Mouse (Mus musculus) erythroblast, adult 5-6 weeks (primary cell): ENCODE data around the gene Supt4a. TPM values are rescaled to one million over a fixed set of nuclear protein-coding genes. Genes with fewer than 3 reads are reported as not detected.

ENCODE experiments used
- ATAC-seq: replicated peaks from 2 replicates; pipeline ENCODE4 v1.8.0; 2016; ENCODE audit warnings: moderate number of reproducible peaks, mild to moderate bottlenecking, moderate TSS enrichment, inconsistent platforms; ENCODE audit not compliant: poor library complexity, low FRiP score, severe bottlenecking
- total RNA-seq, 2 experiments: library from RNA; stranded (forward) in 1 of 2; stranded (reverse) in 1 of 2; fragments of 150-400 nt in 1 of 2; fragments of 200-764, 138-1000 nt in 1 of 2; gene quantifications; 2 replicates each; pipeline versions ENCODE4 v1.2.3 to v1.2.4; 2015 to 2017; ENCODE audit warnings: low replicate concordance in 2 of 2

Supt4a gene
- total RNA-seq, 2 experiments from 2014 or later, result 103 to 166 TPM

GRCm38 (mm10) chr11:87722168-87722567 is 15.2 kb upstream of the Supt4a start:
- no peak for ATAC-seq

DNA sequence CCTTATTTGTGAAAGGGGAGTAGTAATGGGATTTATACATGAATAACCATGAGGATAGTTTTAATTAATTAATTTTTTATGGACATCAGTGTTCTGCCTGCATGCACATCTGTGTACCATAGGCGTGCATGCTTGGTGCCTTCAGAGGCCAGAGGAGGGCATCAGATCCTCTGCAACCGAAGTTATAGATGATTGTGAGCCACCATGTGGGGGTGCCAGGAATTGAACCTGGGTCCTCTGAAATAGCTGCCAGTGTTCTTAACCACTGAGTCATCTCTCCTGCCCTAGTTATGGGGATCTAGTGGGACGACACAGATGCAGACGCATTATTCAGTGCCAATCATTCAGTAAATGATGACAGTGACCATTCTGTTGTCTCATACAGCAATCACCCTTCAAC is 14.5 kb upstream of the Supt4a start:
- no peak for ATAC-seq

GRCm38 (mm10) chr11:87725515-87725914 is 11.8 kb upstream of the Supt4a start:
- ATAC-seq, result 0 out of 2 replicates have a peak, but pooled peaks have one; percentile 1

DNA sequence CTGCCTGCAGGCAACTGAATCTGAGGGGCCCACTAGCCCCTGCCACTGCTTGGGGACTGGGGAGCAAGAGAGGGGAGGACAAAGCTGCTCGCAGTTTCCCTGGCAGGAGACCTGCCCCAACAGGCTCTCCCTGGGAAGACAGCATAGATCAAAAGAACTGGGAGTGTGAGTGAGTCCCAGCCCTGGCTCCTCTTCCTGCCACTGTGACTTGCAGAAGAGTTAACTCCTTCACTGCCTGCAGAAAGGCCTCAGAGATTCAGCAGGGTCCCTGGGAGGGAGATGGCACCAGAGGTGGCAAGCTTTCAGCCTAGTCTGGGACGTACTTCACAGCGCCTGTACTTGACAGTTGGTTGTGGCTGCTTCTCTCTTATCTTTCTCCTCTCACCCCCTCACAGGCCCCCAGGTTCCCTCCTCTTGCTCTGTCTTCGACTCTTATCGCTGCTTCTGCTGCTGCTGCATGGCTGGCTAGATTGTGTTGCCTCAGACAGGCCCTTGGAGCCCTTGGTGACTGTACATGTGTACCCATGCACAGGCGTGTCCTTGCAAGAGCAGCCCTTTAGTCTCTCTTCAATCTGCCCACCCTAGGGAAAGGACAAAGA is 11.3 kb upstream of the Supt4a start:
- ATAC-seq, result peak; percentile 80

- no peak for ATAC-seq
These were observed 10.3 kb upstream of the Supt4a start for GRCm38 (mm10) chr11:87727021-87727420.

GRCm38 (mm10) chr11:87727471-87727870 is 9.9 kb upstream of the Supt4a start:
- ATAC-seq, result no peak

DNA sequence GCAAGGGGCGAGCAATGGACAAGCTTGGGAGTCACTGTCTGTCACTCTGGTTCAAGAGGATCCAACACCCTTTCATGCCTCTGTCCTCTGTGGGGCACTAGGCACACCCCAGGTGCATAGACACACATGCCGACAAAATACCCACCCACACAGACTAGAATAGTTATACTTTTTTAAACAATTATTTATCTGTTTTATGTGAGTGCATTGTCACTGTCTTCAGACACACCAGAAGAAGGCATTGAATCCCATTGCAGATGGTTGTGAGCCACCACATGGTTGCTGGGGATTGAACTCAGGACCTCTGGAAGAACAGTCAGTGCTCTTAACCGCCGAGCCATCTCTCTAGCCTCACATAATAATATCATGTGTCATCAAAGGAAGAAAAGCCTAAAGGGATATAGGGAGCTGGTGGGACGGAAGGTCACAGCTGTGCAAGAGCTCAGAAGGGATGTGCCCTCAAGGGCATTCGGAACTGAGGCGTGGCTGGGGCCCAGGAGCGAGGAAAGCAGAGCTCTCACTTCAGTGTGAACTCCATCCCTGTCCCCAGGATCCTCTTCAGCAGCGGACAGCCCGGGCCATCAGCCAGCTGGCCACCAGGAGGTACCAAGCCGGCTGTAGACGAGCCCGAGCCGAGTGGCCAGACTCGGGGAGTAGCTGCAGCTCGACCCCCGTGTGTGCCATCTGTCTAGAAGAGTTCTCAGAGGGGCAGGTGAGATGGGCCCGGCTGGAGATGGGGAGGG is 8.3 kb upstream of the Supt4a start:
- ATAC-seq, result no peak

DNA sequence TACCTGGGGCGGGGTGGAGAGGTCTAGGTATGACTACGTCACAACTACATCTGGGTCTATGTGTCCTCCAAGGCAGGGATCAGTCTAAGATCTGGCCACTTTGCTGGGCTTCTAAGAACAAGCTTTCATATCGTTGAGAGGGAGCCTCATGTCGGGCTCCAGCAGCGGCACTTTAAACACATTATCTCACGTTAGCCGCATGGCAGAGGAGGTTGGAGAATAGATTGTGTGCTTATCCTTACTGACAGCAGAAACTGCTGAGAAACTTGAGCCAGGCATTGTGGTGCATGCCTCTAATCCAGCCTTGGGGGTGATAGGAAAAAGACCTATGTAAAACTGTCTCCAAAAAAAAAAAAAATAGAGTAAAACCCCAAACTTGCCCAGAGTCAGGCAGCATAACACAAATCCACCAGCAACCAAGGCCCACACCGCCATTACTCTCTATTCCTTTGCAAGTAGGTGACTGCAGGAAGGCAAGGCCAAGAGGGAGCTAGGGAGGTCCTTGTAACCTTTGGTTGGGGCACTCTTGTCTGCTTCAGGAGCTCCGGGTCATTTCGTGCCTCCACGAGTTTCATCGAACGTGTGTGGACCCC is 7.7 kb upstream of the Supt4a start:
- peak; percentile 32 for ATAC-seq

DNA sequence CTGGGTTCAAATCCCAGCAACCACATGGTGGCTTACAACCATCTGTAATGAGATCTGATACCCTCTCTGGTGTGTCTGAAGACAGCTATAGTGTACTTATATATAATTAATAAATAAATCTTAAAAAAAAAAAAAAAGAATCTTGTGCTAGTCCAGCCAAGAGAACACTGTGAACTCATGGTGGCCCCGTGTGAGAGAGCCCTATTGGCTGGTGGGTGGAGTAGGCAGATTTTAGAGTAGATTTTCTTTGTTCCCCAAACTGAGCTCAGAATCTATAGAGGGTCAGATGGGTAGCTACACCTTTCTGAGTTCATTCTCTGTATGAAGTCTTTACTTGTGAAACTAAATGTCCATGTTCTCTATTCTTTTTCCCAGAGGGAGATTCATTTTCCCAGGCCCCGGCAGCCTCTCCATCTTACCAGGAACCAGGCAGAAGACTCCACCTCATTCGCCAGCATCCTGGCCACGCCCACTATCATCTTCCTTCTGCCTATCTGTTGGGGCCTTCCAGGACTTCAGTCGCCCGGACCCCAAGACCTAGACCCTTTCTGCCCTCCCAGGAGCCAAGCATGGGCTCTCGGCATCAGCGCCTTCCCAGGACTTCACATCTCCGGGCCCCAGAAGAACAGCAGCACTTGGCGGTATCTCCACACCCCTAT is 6.6 kb upstream of the Supt4a start:
- ATAC-seq, result peak; percentile 34; the same call in 1 of the 2 replicates

- ATAC-seq, result no peak
These were observed 3.0 kb upstream of the Supt4a start for GRCm38 (mm10) chr11:87734346-87734745.

GRCm38 (mm10) chr11:87735691-87736090 is 1.7 kb upstream of the Supt4a start:
- 0 out of 2 replicates have a peak, but pooled peaks have one; percentile 18 for ATAC-seq

- ATAC-seq, result peak; percentile 72
These were observed 661 bp upstream of the Supt4a start for GRCm38 (mm10) chr11:87736647-87737134.

DNA sequence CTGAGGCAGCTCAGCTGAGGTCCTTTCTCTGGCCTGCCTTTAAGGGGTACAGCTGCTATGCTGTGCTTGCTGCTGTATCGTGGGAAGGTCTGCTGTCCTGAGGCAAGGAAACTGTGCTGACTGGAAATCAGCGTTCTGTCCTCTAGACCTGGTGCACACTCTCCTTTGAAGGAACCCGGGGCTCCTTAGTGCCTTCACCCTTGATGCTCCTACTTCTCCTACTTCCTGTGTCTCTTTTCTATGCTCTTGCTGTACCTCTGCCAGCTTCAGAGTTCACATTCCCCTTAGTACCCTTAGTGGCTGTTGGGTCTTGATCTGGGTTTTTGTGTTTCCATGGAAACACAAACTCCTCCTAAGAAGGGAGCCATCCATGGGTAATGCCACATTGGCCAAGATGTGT is 6.3 kb downstream of the Supt4a start:
- ATAC-seq, result no peak

GRCm38 (mm10) chr11:87744964-87745363 is 7.6 kb downstream of the Supt4a start:
- ATAC-seq, result no peak

DNA sequence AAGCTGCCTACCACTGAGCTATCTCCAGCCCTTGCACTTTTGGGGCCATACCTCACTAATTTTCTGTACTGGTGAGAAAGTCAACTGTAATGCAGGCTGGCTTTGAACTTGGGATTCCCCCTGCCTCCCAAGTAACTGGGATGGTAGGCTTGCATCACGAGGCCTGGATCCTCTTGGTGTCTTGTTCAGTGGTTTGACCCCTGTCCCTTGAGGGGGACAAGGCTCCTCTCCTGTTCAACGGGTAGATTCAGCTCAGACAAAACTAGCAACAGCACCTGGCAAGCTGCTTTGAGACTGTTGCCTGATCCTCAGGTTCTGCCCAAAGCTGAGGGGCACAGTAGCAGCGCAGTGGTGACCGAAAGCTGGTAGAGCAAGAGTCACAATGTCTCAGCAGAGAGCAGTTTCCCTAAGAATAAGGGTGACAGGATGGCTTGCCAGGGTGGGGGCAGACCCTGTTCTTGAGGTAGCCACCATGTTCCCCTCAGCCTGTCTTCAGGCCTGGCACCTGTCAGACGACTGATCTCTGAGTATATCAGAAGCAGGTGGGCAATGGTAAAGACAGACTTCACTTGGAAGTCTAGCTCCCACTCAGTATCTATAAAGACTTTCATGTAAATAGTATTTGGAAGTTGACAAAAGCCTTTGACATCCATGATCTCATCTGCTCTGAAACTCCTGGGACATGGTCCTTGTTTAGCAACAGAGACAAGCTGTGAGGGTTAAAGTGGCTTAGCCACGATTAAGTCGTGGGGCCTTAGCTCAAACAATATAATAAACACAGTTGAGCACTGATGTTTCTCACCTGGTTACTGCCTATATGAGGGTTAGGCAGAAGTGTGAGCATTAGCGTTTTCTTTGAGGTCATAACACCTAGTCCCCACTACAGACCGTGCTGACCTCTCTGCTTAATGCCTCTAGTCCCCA is 8.5 kb downstream of the Supt4a start:
- no peak for ATAC-seq

DNA sequence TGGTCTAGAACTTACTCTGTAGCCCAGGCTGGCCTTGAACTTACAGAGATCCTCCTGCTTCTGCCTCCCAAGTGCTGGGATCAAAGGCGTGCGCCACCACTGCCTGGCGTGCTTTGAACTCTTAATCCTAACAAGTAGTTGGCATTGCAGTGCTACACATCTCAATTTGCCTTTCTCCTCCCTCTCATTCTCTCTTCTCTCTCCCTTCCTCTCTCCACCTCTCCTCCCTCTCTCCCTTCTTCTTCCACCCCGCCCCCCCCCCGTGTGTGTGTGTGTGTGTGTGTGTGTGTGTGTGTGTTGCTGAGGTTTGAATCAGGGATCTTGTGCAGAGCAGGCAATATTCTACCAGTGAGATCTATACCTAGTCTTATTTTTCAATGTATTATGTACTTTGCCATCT is 10.0 kb downstream of the Supt4a start:
- no peak for ATAC-seq

- ATAC-seq, result no peak
These were observed 10.4 kb downstream of the Supt4a start for GRCm38 (mm10) chr11:87747716-87748115.

GRCm38 (mm10) chr11:87748132-87749119 is 11.1 kb downstream of the Supt4a start:
- ATAC-seq, result peak; percentile 70
